8 mouse cellular contexts compared by ENCODE assay signal in genomic region chr6:124930754-124931524, GRCm38 (mm10). TPM values are rescaled to one million over a fixed set of nuclear protein-coding genes. Genes with fewer than 3 reads are reported as not detected.
DNase-seq lines count a peak whose midpoint lies in the region; ATAC-seq and TF ChIP-seq lines count a peak whose summit lies in the region.

Gene Mlf2, plus strand, starts transcription at chr6:124931386.

- TF ChIP-seq CTCF in cortical plate, adult 2 months (IDR thresholded peaks at IDR 0.05; ENCODE audit: extremely low read depth, insufficient read depth, low read length): peak; percentile 88

- peaks cover 8% of the 10 kb centered on the region; the same call in 1 of the 2 replicates for H3K4me1 ChIP-seq in cortical plate, adult 2 months (ENCODE audit: control insufficient read depth, insufficient read depth, low read length)

- H3K27ac ChIP-seq in cortical plate, adult 2 months (ENCODE audit: insufficient read depth, low read length): peak within 1 kb of the TSS; percentile 98

- peak within 1 kb of the TSS; percentile 54 for H3K4me3 ChIP-seq in cortical plate, adult 2 months (ENCODE audit: insufficient read depth, low read length)

- DNase-seq in gastrocnemius, postnatal 10 days: peak; percentile 99
- DNase-seq in induced T-regulatory cell, adult 2 months (ENCODE audit: low read depth): peak; percentile 99
- peak; percentile 95 to 99 for DNase-seq in left cerebral cortex, adult 9 months (ENCODE audit: low spot score in 2 of 2)
- DNase-seq in right cerebral cortex, postnatal 14 days: peak; percentile 99
- peak; percentile 99 for DNase-seq in urinary bladder, postnatal 36 days (ENCODE audit: low spot score in 2 of 2)

- peak; percentile 76 for ATAC-seq in activated CD4-positive, CD25-positive, alpha-beta regulatory T cell, adult 4 months
- ATAC-seq in megakaryocyte progenitor cell, adult 5-6 weeks (replicated peaks; ENCODE audit: poor library complexity): peak; percentile 81

- peak; percentile 80 for TF ChIP-seq POLR2A in cortical plate, adult 2 months (IDR thresholded peaks at IDR 0.05; ENCODE audit: extremely low read depth, insufficient read depth, low read length)

RNA-seq across cellular contexts. Expression of gene Mlf2, which starts in this region (rescaled TPM):
- 10 to 100 TPM; 46.7 to 70.4 TPM for polyA plus RNA-seq in activated CD4-positive, CD25-positive, alpha-beta regulatory T cell, adult 4 months (2017; shearing (Covaris generic))
- 732 and 737 TPM in 2 replicates for polyA plus RNA-seq in cortical plate, adult 2 months (2012; rRNA removed)
- 100 to 1,000 TPM; 252 to 255 TPM for total RNA-seq in gastrocnemius, postnatal 10 days (2021)
- total RNA-seq in megakaryocyte progenitor cell, adult 5-6 weeks (2015): 71.3 and 82.7 TPM in 2 replicates
- total RNA-seq in megakaryocyte progenitor cell, adult 5-6 weeks (2017): 57.0 and 58.8 TPM in 2 replicates

Comparison
In these comparisons a context has a peak if more than half of its experiments do, and no peak if none do; other contexts are left out.
1. Peak in every context shown above with its lines: DNase-seq, ATAC-seq, H3K4me3 ChIP-seq and H3K27ac ChIP-seq.
2. RNA of gene Mlf2 (polyA plus RNA-seq): 732 to 737 TPM in cortical plate, adult 2 months; 46.7 to 70.4 TPM in activated CD4-positive, CD25-positive, alpha-beta regulatory T cell, adult 4 months; every median in the first group is over 10 times any median in the second.